Mouse (Mus musculus): ENCODE measurements at regions not wholly inside any gene's neighbourhood (a gene's known extent, or its start where the extent isn't known, plus 50 kb on each side); places are given as distances from the start of the nearest gene placed in this dataset.

DNA sequence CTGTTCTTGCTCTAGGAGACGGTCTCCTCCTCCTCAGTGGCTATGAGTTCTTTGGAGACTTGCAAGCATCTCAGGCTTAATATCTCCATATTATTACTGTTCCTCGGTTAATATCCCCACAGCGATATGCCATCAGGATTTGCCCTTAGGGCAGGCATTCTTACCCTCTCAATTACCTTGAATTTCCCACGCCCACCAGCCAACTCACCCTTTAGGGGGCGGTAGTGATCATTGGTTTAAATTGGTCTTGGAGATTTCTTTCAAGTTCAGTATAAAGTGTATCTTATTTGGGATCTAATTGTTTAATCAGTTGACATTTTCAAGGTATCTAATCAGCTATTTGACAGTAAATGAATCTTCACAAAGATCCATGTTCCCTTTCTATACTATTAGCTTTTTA, 162.5 kb downstream of the Emp1 start:
- no peak for DNase-seq (ENCODE audit: low spot score in 2 of 2)

DNA sequence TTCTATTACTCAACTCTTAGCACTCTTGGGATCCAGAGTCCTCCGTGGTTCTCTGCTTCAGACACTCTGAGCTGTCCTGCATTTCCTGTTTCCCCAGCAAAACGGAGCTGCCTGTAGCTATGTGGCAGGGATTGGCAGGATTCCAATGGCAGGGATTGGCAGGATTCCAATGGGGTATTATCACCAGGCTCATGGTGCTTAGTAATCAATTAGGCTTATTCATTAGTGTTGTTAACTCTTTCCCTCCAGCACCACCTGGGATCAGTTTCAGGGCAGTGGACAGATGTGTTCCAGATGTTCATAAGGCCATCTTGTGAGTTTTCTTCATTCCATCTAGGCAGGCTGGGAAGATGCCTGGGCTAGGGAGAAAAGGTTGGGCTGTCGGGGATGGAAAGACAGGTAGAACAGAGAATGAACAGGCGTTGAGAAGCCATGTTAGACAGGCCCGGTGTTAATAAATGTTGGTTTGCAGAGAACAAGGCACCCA, 163.5 kb downstream of the Emp1 start:
- peak in 1 of 2 experiments; percentile 22 for DNase-seq (ENCODE audit: low spot score in 2 of 2)

DNA sequence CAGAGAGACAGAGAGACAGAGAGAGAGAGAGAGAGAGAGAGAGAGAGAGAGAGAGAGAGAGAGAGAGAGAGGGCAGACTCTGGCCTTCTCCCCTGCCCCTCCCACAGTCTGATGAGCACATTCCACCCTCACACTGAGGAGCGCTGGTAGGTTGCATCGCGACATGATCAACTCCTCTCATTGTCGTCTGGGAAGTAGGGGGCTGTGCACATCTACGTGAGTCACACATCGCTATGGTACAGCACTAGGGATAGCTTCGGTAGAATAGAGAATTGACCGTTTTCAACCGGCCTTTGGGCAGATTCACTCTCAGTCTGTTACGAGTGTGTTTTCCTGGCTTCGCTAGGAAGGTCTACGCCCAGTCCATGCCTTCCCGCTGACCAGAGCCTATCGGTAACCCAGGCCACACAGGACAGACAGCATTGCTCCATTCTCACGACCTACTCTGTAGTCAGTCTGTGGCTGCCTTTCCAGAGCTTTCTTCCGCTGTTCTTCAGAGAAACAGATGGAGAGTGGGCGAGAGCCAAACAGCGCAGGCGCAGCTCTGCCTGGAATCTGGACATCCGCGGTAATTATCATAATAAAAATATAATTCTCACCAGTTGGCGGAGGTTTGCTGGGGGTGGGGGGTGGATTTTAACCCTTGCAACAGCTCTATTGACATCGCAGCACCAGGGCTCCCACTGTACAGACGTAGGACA, 164.3 kb downstream of the Emp1 start:
- peak; percentile 37 to 52 for DNase-seq (ENCODE audit: low spot score in 2 of 2)

DNA sequence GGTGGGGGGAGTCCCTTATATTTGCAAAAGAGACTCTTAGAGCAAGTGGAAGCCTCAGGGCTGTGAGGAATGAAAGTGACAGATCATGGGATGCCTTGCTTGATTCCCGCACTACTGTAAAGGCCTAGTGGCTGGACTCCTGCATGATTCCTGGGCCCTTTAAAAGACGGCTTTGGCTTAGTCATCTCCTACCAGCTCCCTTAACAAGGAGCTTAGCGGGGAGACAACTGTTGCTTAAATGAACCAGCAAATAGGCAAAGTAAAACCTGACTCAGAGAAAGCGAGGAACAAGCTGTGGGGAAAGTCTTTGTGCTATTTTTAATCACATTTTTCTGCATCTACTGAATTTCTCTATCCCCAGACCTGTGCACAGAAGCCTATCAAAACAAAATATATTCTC, 165.5 kb downstream of the Emp1 start:
- DNase-seq (ENCODE audit: low spot score in 2 of 2), result no peak

DNA sequence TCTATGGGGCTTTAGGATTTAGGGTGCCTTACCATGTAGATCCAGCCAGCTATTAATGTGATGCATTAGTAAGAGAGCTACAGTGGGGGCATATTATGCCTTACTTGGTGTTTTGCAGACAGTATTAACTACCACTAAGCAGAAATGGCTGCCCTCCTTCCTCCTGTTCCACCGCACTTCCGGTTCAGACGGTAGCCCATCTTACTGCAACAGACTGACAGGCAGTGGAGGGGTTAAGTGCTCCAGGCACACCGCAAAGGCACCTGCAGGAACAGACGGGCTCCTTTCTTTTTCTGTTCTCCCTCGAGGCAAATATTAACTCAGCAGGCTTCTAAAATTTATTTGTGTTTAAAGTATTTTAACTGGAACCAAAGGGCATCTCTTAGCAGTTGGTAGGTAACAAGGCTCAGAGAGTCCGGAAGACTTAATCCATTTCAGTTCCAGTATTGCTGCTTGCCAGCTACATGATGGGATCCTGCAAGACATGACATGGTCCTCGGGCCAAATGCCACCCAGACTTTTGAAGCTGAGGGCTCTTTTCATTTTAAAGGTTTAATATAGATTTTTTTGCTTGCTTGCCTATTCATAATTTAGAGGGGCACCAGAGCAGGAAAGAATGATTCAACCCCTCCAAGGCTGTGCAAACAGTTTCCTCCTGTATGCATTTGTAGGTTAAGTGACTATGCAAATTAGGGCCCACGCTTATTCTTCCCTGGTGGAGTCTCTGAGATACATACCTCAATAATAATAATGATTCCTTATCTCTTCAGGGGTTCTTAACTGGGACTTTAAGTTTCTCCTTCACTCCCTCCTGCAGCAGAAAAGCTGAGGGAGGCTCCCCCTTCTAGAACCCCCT, 177.7 kb downstream of the Emp1 start:
- DNase-seq (ENCODE audit: low spot score in 2 of 2), result no peak

DNA sequence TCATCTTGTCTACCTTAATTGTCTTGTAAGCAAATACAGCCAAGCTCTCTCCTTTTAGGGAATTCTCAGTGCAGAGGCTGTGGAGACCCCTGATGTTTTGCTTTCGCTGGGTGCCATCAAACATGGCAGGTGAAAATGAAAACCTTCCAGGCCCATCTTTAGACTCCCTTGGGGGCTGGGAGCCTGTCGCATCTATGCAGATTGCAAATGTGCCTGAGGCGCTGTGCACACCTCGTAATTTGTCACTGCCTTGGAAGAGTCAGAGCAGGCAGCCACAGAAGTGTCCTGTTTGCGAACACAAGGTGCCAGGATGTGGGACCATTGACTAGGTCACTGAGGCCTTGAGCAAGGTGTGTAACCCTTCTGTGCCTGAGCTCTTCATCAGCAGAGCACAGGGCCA, 179.2 kb downstream of the Emp1 start:
- no peak for DNase-seq (ENCODE audit: low spot score in 2 of 2)

DNA sequence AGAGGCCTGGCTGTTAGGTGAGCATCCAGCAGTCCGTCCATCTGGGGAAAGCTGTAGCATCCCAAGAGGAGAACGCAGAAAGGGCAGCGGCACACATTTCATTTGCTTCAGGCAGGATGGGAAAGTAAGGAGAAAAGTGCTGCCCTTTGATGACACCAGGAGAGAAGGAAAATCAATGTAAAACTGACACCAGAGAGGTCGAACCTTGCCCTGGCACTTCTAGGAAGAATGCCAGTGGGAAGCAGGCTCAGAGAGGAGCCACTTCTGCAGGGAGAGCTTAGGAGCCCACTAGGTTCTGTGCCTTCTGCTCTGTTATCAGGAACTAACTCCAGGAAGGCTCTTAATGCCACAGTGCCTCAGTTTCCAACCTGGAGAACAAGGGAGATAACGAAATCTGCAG, 180.0 kb downstream of the Emp1 start:
- no peak for DNase-seq (ENCODE audit: low spot score in 2 of 2)

DNA sequence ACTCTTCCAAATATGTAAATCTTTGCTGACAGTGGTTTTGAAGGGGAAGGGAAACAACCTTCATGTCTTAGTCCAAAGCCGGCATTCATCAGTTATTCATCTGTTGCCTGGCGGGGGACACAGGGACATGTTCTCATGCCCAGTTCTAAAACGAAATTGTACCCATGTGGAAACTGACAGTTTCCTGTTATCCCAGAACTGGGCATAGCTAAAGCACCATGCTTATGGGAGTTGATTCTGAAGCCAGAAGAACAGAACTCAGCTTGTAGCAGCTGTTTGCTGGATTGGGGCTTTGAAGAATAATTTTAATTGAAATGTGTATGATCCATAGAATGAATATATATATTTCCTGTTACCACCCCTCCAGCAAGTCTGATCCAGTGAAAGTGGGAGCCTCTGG, 181.0 kb downstream of the Emp1 start:
- DNase-seq (ENCODE audit: low spot score in 2 of 2), result no peak

DNA sequence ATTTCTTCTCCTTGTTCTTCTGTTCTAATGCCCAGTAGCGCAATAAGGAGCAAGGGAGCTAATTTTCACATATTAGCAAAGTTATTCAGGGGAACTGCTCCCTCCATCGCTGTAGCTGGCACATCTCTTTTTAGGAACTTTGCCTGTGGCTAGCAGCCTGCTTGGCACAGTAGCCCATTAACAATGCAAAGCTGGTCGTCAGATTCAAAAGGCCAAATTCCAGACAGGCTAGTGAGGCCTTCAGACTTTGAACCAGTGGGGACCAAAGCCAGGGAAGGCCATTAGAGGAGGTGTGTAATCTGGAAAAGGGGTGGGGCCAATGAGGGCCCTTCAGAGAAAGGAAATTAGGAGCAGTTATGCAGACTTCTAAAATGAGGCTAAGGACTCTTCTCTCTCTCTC, 181.5 kb downstream of the Emp1 start:
- DNase-seq (ENCODE audit: low spot score in 2 of 2), result no peak

DNA sequence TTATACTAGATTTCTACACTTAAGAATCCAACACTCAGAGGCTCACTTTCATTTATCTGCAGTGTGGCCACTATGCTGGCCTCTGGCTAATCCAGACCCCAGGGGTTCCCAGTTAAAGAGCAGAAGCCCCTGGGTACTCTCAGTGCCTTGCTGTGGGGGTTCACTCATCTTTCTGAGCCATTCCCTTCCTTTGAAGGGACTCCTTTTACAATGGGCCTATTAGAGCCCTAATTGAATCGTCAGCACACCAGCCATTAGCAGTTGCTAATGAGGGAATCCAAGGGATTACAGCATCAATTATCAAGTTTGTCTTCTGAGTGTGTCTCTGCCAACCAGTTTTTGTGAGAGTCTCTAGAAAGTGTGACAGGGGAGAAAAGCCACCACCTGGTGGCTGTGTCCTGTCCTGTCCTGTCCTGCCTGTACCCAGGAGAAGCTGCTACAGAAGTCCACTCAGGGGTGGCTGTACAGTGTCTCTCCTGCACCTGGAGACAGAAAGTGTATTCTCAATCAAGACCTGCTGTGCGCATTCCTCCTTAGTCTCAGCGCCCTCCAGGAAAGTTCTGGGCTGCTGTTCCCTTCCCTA, 188.1 kb downstream of the Emp1 start:
- DNase-seq (ENCODE audit: low spot score in 2 of 2), result no peak

DNA sequence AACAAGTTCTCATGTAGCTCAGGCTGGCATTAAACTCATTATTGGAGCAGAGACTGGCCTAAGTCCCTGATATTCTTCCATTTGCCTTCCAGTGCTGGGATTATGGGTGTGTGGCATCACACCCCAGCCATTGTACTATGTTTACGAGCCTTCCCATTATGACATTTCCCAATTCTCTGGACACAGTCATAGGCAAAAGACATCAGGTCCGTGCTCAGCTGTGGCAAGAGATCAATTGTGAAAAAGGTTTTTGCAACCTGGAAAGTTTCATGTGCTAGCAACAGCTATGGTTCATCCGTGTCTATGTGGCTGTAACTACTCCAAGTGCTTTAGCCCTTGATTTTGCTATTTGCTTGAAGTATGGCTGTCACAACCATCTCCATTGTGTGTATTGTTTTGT, 190.1 kb downstream of the Emp1 start:
- no peak for DNase-seq (ENCODE audit: low spot score in 2 of 2)

DNA sequence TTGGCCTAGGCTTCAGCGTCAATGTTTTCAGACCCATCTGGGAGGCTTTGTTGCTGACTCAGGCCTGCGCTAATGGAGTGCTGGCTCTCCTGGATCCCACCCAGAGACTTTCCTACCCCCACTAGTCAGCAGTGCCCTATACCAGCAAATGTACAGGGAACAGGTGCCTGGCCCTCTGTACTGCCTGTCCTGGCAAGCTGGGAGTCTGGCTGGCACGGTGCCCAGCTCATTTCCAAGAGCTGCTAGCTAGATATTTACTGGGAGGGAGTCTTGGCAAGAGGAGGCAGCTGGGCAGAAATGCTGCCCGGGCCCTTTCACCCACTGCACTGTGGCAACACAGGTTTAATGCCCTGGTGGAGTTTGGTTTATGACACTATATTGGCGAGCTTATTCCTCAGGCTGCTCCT, 197.2 kb downstream of the Emp1 start:
- peak; percentile 57 to 71 for DNase-seq (ENCODE audit: low spot score in 2 of 2)

DNA sequence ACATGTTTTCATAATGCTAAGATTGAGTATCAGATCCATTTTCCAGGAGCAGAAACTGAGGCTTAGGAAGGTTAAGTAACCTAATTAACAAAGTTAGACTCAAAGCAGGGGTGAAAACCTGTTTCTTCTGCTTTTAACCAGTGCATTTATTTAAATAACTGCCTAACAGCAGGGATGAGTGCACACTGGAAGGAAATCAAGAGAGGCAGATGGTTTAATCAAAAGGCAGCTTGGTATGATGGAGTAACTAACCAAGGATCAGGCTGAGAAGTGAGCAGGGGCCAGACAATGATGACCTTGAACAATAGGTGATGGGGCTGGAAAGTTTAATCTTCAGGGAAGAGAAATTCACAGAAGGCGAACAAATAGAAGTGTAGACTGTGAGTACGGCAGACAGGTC, 199.9 kb downstream of the Emp1 start:
- no peak for DNase-seq (ENCODE audit: low spot score in 2 of 2)

DNA sequence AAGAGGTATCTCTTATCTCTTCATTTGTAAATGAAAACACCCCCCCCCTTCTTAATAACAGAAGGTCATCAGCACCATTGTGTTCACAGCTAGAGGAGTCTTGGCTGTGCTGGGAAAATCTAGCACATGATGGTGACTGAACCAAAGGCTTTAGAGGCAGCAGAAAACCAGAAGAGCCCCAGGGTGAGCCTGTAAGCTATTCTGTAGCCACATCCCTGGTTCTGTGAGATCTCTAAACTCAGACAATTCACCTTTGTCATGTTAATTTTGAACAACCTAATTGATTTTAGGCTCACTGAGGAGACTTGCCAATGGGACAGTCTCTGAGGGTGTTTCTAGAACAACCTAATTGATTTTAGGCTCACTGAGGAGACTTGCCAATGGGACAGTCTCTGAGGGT, 201.4 kb downstream of the Emp1 start:
- no peak for DNase-seq (ENCODE audit: low spot score in 2 of 2)

DNA sequence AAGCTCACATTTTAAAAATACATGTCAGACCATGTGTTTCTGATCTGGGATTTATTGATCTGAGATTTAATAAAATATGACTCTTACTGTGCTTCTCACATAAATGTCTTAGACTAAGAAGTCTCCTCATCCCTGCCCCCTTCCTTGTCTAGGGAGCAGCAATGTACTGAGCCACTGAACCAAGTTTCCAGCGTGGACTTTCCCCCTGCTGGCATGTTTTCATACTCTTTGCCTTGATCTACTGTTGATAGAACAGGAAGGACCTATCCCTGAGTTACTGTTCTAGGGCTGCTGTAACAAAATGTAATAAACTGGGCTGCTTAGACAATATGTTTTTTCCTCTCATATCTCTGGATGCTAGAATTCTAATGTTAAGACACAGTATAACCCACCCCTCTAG, 206.7 kb downstream of the Emp1 start:
- DNase-seq (ENCODE audit: low spot score in 2 of 2), result no peak

DNA sequence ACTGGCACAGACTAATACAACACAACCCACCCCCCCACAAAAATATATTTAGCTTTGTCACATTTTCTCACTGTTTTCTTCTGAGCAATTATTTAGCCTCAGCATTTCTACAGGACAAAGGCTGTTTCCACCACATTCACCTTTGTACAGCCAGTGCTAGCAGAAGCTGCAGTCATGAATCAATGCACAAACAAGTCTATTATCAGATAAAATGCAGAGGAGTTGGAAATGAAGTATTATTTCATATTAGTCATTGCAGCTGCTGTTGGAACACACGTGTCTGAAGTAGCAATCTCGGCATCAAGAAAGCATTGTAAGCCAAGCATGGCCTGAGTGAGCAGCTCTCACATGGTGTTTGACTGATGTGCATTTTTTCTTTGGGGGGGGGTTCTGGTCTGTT, 212.9 kb downstream of the Emp1 start:
- DNase-seq (ENCODE audit: low spot score in 2 of 2), result no peak

DNA sequence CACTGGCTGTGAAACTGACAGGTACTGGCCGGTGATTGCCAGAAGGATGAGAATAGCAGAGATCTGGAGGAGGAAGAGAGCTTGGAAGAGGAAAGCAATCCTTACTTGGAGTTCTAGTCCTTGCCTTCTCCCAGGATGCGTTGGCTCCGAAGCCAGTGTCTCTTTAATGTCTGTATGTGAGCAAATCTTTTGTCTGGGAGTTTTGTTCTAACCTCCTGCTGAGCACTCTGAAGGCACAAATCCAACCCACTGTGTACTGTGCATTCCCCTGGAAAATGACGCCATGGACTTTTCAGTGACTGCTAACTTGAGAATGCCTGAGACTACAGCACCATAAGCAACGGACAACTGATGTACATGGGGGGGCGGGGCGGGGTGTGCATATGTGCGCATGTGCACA, 216.4 kb downstream of the Emp1 start:
- DNase-seq (ENCODE audit: low spot score in 2 of 2), result no peak

DNA sequence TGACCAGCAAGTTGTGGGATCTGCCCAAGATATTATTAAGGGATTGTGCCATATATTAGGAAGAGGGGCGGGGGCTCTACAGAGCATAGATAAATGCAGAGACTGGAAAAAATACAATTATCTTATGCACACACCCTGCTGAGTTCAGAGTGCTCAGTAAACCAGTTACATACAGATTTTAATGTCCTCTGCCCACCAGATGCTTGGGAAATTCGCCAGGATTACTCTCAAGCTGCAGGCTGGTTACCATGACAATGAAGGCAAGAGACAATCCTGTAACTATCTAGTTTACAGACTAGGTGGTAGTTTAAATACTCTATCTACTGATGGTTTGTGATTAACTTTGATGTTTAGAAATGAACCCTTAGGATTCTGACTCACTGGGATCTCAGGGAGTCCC, 220.2 kb downstream of the Emp1 start:
- no peak for DNase-seq (ENCODE audit: low spot score in 2 of 2)

DNA sequence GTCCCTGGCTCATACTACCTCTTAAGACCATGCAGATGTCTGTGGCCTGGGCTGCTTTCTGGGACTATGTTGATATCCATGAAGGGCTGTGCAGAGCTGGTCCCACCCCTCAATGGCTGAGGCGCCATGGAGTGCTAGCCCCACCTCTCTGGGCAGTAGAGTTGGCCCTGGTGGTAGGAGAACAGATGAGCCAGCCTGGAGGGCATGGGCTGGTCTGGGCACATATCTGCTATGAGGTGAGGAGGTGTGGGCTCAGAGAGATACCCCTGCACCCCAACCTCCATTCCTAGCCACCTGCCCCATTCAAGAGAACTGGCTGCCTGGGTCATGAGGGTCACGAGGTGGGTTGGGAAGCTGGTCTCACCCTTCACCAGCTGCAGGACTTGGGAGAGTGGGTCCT, 222.4 kb downstream of the Emp1 start:
- no peak for DNase-seq (ENCODE audit: low spot score in 2 of 2)

DNA sequence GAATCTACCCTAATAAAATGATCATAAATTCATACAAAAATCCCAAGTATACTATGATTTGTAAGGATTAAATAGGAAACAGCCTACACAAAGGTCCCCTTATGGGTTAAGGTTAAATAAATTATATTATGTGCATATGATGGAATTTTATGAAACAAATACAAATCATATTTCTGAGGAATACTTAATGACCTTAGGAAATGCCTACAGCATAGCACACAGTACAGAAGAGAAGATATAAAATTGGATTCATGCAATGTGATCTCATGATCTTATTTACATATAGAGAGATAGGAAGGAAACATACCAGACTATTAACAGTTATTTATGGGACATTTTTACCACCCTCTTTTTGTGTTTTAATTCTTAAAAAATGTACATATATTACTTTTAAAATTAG, 227.7 kb downstream of the Emp1 start:
- DNase-seq (ENCODE audit: low spot score in 2 of 2), result no peak

DNA sequence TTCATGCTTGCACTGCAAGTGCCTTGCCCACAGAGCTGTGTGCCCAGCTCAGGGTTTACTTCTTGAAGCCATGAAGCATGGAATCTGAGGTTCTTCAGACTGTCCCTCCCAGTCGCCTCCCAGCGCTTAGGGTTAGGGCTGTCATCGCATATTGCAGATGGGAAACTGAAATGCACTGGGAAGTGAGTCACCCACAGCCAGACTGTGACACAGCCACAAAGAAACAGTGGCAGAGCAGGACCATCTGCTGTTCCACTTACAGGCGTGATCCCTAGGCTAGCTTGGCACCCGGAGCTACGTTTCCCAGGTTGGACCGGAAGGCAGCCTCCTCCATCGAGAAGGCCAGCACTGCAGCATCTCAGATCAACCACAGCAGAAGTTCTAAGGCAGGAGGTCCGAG, 228.7 kb downstream of the Emp1 start:
- DNase-seq (ENCODE audit: low spot score in 2 of 2), result no peak

DNA sequence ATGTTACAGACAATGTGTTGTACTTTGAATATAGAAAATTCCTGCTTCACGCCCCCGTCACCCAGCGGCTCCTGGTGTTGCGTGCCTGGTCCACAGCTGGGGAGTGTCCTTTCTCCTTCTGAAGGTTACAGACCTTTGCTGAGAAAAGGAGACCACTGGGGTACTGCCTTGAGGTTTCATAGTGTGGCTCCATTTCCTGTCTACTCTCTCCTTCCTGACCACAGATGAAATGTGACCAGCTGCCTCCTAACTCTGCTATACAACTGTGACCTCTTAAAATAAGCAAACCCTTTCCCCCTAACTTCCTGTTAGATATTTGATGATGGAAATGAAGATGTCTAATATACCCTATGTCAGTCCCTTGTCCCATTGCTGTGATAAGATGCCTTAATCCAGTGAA, 234.0 kb downstream of the Emp1 start:
- DNase-seq (ENCODE audit: low spot score in 2 of 2), result no peak

DNA sequence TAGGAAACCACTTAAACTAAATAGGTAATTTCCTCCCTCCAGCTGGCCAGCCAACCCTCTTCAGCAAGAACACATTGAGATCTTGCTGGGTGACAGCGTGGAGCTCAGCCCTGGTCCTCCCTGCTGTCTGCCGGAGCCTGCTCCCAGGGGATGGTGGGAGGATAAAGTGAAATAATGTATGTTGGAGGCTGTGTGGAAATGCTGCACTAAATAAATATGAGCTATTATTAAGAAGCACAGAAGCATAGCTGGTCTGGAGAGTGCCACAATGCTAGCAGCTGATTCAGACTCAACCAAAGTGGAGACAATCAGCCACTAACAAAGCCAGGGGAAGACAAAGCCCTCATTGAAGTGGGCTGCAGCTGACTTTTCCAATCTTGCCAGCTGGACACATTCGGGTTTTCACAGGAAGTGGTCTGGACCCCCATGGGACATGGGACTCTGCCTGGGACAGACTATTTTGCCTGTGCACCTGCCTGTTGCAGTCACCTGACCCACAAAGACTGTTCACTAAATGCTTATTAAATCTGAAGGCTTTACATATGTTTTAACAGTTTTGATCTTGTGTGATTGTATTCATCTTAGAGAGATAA, 248.3 kb downstream of the Emp1 start:
- no peak for DNase-seq (ENCODE audit: low spot score in 2 of 2)
